Mouse (Mus musculus): ENCODE data around the gene Uncx.

Gene Uncx

GRCm38 (mm10) chr5:139543214-139543613, at the start of gene Uncx:
Gene Uncx, plus strand, starts transcription at chr5:139543494.
- no peak for DNase-seq (ENCODE audit: low spot score)

DNA sequence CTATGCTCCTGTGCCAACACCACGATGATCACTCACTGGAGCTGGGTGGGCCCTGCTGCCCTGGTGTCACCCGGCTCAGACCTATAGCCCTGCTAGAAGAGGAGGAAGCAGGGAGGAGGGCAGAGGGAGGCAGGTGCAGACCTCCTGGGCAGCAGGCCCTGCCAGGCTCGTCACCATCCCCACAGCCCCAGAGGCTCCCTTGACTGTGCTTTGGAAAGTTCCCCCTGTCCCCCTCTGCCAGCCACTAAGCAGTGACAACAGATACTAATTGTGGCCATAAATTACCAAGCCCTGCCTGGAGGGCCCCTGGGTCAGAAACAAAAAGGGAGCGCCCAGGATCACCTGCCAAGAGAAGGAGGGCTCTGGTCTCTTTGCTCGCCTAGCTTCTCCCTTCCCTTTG, 49.6 kb upstream of the Uncx start:
- no peak for DNase-seq (ENCODE audit: low spot score)

GRCm38 (mm10) chr5:139495019-139495669, 48.1 kb upstream of the Uncx start:
- no peak for DNase-seq (ENCODE audit: low spot score)

GRCm38 (mm10) chr5:139496939-139497338, 46.4 kb upstream of the Uncx start:
- no peak for DNase-seq (ENCODE audit: low spot score)

DNA sequence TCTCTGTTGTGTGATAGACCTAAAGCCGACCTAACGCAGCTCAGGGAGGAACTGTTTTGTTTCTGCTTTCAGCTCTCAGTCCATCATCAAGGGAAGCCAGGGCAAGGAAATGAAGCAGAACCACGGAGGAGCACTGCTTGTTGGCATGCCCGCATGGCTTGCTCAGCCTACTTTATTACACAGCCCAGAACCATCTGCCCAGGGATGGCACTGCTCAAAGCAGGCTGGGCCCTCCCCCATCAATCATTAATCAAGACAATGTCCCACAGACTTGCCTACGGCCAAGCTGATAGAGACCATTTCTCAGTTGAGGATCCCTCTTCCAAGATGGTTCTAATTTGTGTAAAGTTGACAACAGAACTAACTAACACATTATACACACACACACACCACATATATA, 44.5 kb upstream of the Uncx start:
- DNase-seq (ENCODE audit: low spot score) = no peak

GRCm38 (mm10) chr5:139502281-139502680, 41.0 kb upstream of the Uncx start:
- no peak for DNase-seq (ENCODE audit: low spot score)

GRCm38 (mm10) chr5:139505073-139505606, 38.2 kb upstream of the Uncx start:
- DNase-seq (ENCODE audit: low spot score) = peak; percentile 89

- DNase-seq (ENCODE audit: low spot score) = no peak
These were observed 37.1 kb upstream of the Uncx start for GRCm38 (mm10) chr5:139506207-139506606.

GRCm38 (mm10) chr5:139510682-139511366, 32.5 kb upstream of the Uncx start:
- DNase-seq (ENCODE audit: low spot score) = no peak

GRCm38 (mm10) chr5:139512201-139512600, 31.1 kb upstream of the Uncx start:
- DNase-seq (ENCODE audit: low spot score) = no peak

GRCm38 (mm10) chr5:139516281-139516680, 27.0 kb upstream of the Uncx start:
- no peak for DNase-seq (ENCODE audit: low spot score)

GRCm38 (mm10) chr5:139520069-139520834, 23.0 kb upstream of the Uncx start:
- DNase-seq (ENCODE audit: low spot score) = no peak

GRCm38 (mm10) chr5:139521987-139522386, 21.3 kb upstream of the Uncx start:
- DNase-seq (ENCODE audit: low spot score) = no peak

DNA sequence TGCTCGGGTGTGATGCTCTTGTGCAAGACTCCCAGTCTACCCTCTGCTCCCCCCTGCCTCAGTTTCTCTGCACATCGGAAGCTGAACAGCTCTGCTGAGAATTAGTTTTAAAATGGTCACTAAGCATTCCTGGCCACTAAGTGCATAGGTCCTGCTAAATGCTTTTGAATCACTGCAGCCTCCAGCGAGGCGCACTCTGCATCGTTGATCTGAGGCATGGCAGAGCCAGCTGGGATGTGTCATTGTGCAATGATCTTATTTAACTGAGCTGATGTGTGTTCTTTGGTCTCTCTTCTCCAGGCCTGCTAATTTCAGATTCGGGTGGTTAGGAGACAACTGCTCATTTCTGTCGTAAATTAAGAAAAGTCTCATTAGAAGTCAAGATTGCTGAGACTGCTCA, 14.4 kb upstream of the Uncx start:
- no peak for DNase-seq (ENCODE audit: low spot score)

DNA sequence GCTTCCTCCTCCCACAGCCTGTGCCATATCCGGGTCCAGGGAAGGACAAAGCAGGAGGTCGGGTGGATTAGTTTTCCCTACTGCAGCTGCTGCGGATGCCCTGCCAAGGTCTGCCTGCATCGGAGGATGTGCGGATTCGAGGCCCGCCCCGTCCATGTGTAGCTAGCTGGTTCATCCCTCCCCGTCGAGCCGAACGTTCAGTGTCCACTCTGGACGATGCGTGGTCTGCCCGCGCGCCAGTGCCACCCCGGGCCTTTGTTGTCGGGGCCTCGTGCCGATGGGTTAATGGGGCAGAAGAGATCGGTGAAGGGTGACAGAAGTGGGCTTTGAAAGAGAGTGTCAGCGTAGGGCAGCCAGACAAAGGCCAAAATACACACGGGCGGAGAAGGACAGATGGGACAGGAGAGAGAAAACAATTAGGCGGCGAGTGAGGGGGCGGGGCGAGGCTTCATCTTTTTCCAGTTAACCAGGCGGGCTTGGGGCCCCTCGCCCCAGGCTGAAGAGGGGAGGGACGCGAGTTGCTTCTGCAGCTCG, 7.8 kb upstream of the Uncx start:
- DNase-seq (ENCODE audit: low spot score) = peak; percentile 82

DNA sequence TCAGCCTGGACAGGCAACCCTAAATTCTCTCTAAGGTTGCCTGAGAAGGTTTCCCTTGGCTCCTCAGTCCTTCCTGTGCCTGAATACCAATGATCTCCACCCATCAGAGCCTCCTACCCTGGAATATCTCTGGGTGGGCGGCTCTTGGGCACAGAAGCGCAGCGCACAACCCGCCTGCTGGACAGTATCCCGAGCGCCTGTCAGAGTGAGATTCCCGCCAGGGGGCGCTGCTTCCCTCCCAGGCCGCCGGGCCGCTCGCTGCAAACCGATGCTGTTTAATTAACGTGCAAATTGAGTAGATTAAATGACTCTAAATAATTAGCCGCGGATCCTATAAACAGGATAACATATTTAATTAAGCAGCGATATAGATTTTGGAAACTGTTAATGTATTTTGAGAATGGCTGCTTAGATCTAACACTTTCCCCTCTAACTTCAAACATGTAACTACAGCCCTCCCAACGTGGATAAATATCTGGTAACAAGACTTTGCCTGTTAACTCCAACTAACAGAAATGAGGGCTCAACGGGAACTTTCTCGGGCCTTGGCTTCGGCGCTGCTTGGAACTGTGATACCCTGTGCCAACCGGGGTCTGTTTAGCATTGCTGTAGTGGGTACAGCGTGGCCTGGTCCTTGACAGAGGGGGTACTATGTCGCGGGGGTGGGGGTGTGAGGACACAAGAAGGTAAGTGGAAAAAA, 6.9 kb upstream of the Uncx start:
- peak; percentile 78 for DNase-seq (ENCODE audit: low spot score)

DNA sequence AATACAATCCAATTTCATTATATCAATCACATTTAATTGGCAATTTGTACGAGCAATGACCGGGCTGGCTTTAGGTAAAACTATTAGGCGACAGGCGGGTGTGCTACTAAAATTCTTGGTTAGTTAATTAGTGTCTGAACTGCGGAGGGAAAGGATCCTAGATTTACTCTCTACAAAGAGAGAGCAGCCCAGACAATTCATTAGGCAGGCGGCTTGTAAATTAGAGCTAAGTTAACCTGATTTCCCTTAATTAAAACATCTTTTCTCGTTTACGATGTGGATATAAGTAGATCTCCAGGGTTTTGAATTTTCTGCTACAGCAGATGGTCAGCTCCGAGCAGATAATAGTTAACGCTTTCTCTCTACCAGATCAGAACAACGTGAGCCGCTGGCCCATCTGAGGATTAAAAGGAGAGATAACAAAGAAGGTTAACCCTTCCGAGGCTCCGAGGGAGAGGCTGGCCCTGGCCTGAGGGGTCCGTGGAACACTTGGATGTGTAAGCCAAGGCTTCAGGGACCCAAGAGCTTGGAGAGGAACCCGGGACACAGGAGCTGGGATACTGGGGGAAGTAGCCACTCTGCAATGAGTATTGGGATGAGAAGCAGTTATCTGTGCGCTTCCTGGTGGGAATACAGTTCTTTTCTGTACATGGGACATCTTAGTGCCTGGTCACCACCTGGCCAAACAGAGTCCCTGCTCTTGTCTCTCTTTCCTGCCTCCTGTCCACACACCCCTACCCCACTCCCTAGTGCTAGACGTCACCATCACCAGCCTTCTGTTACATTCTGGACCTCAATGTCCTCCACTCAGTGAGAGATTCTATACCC, 6.2 kb upstream of the Uncx start:
- peak; percentile 21 for DNase-seq (ENCODE audit: low spot score)

- DNase-seq (ENCODE audit: low spot score) = no peak
These were observed 5.6 kb upstream of the Uncx start for GRCm38 (mm10) chr5:139537739-139538135.

DNA sequence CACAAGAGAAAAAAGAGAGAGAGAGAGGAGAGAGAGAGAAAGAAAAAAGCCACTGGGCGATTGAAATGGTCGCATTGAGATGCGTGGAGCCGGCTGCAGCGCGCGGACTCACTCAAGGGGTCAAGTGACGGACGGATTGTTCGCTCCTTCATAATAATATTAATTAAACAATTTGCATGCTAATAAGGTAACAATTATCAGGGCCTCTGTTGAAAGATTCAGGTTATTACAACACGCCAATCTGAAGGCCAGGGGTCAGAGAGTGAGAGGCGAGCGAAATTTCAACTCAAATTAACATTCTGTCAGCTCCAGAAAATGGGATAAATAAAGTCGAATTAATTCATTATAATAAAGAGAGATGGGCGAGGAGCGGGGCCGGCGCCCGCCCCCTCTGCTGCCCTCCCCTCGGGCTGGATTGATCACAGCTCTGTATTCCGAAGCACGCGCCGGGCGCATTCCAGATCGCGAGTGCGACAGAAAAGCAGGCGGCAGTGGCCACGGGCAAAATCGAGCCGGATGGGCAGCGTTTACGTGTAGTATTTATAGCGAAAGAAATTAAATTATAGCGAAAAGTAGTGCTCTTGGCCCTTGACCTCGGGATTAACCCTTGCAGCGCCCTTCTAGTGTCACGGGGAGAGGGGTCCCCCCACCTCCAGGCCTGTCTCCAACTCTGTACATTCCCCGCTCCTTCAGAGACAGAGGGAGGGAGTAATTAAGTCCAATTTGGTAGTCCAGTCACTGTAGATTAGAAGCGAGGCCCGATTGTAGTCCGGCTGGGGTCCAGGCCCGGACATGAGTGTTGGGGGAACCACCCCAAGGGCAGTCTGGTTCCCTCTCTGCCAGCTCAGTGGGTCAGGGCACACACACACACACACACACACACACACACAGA, 1.9 kb upstream of the Uncx start:
- peak; percentile 48 for DNase-seq (ENCODE audit: low spot score)

- DNase-seq (ENCODE audit: low spot score) = no peak
These were observed 1.3 kb upstream of the Uncx start for GRCm38 (mm10) chr5:139542043-139542365.

All from embryo, embryonic 10 days (tissue).